Mouse (Mus musculus) kidney, embryonic 14.5 days (tissue): ENCODE measurements around the gene Nubp1. TPM values are rescaled to one million over a fixed set of nuclear protein-coding genes. Genes with fewer than 3 reads are reported as not detected.

Source experiments
- ATAC-seq: fragments of 200-750 bp; cut with Nextera tagmentation; 2 replicates; pipeline ENCODE4 v1.8.0; 2017; ENCODE audit warnings: moderate number of reproducible peaks, mild to moderate bottlenecking, moderate TSS enrichment, moderate library complexity; ENCODE audit not compliant: low FRiP score, low TSS enrichment
- H3K27ac ChIP-seq: fragments of 300-500 bp; sonication (generic); 2 replicates; pipeline ENCODE4 v1.5.1; 2014; ENCODE audit warnings: low read depth, mild to moderate bottlenecking, low read length, moderate library complexity, mixed read lengths
- H3K27me3 ChIP-seq: fragments of 300-500 bp; sonication (generic); 2 replicates; pipeline ENCODE4 v1.6.1; 2014; ENCODE audit warnings: mild to moderate bottlenecking, low read length; ENCODE audit not compliant: control insufficient read depth, insufficient read depth
- H3K36me3 ChIP-seq: fragments of 300-500 bp; sonication (generic); 2 replicates; pipeline ENCODE4 v1.6.1; 2014; ENCODE audit warnings: low read length, mixed read lengths; ENCODE audit not compliant: control insufficient read depth, insufficient read depth
- H3K4me1 ChIP-seq: fragments of 300-500 bp; sonication (generic); 2 replicates; pipeline ENCODE4 v1.6.1; 2014; ENCODE audit warnings: low read length, mixed read lengths; ENCODE audit not compliant: control insufficient read depth, insufficient read depth
- H3K4me2 ChIP-seq: fragments of 300-500 bp; sonication (generic); replicated peaks from 2 replicates; pipeline ENCODE4 v1.6.1; 2014; ENCODE audit warnings: low read depth, mild to moderate bottlenecking, low read length
- H3K4me3 ChIP-seq: fragments of 300-500 bp; sonication (generic); 2 replicates; pipeline ENCODE4 v1.5.1; 2014; ENCODE audit warnings: mild to moderate bottlenecking, low read length
- H3K9ac ChIP-seq: fragments of 300-500 bp; sonication (generic); 2 replicates; pipeline ENCODE4 v1.6.1; 2014; ENCODE audit warnings: low read depth, mild to moderate bottlenecking, low read length, moderate library complexity
- H3K9me3 ChIP-seq: fragments of 300-500 bp; sonication (generic); 2 replicates; pipeline ENCODE4 v1.6.1; 2016; ENCODE audit warnings: low read length; ENCODE audit not compliant: control insufficient read depth
- WGBS: fragments of 180-500 bp; shearing (Covaris S2); extraction: QIAGEN DNeasy Blood & Tissue Kit; methylation state at CpG from one replicate; pipeline ENCODE4 v1.1.7; 2014; 5-methylcytosine and 5-hydroxymethylcytosine counted together
- polyA plus RNA-seq: library from polyadenylated mRNA; unstranded; fragments of >200 nt; fragmentation: Nextera tagmentation; extraction: Ambion mirVana; gene quantifications from 2 replicates; pipeline ENCODE4 v1.2.1, GENCODE M21; 2014

The Nubp1 gene
- polyA plus RNA-seq, 1 experiment from 2014 or later, result 77.1 TPM

GRCm38 (mm10) chr16:10399160-10399559, 12.6 kb upstream of the Nubp1 start:
- Histone ChIP-seq H3K4me1 (peaks cover 5% of the 10 kb centered on the region; the same call in 1 of the 2 replicates), H3K9ac (no peak overlapping the region), H3K27me3 (no peaks in the 10 kb centered on the region; the same call in 1 of the 2 replicates), H3K9me3 (no peaks in the 10 kb centered on the region), H3K4me2 (no peak overlapping the region), H3K36me3 (no peaks in the 10 kb centered on the region), H3K27ac (no peak overlapping the region), H3K4me3 (no peak overlapping the region)
- 34% methylated on average over 7 of the region's 7 CpGs for WGBS
- ATAC-seq, result peak; percentile 72; the same call in 1 of the 2 replicates

- H3K4me1 ChIP-seq, result peaks cover 8% of the 10 kb centered on the region
- WGBS, result 79% methylated on average over 6 of the region's 6 CpGs
- H3K4me2 ChIP-seq, result no peak overlapping the region
- H3K9ac ChIP-seq, result no peak overlapping the region
- H3K9me3 ChIP-seq, result no peaks in the 10 kb centered on the region
- H3K4me3 ChIP-seq, result no peak overlapping the region
- H3K27me3 ChIP-seq, result no peaks in the 10 kb centered on the region
- H3K36me3 ChIP-seq, result peaks cover 65% of the 10 kb centered on the region
- no peak overlapping the region for H3K27ac ChIP-seq
- ATAC-seq, result no peak
These were observed 4.2 kb downstream of the Nubp1 start for GRCm38 (mm10) chr16:10415976-10416375.

GRCm38 (mm10) chr16:10416866-10417265, 5.1 kb downstream of the Nubp1 start:
- no peak for ATAC-seq
- Histone ChIP-seq H3K27me3 (no peaks in the 10 kb centered on the region), H3K36me3 (peaks cover 74% of the 10 kb centered on the region), H3K4me3 (no peak overlapping the region), H3K4me2 (no peak overlapping the region), H3K4me1 (peaks cover 8% of the 10 kb centered on the region), H3K27ac (no peak overlapping the region), H3K9ac (no peak overlapping the region), H3K9me3 (no peaks in the 10 kb centered on the region)
- 95% methylated on average over 4 of the region's 4 CpGs for WGBS

- no peaks in the 10 kb centered on the region for H3K9me3 ChIP-seq
- no peak overlapping the region for H3K4me2 ChIP-seq
- H3K4me1 ChIP-seq, result peaks cover 2% of the 10 kb centered on the region; the same call in 1 of the 2 replicates
- no peak overlapping the region for H3K9ac ChIP-seq
- no peak overlapping the region for H3K27ac ChIP-seq
- H3K4me3 ChIP-seq, result no peak overlapping the region
- H3K36me3 ChIP-seq, result peaks cover 83% of the 10 kb centered on the region
- 94% methylated on average over 9 of the region's 9 CpGs for WGBS
- no peak for ATAC-seq
- no peaks in the 10 kb centered on the region for H3K27me3 ChIP-seq
These were observed 6.0 kb downstream of the Nubp1 start for GRCm38 (mm10) chr16:10417723-10418259.

- H3K4me3 ChIP-seq, result no peak overlapping the region
- no peak for ATAC-seq
- H3K36me3 ChIP-seq, result peaks cover 87% of the 10 kb centered on the region
- no peak overlapping the region for H3K27ac ChIP-seq
- H3K9ac ChIP-seq, result no peak overlapping the region
- WGBS, result 96% methylated on average over 9 of the region's 9 CpGs
- no peak overlapping the region for H3K4me2 ChIP-seq
- H3K4me1 ChIP-seq, result no peaks in the 10 kb centered on the region
- H3K27me3 ChIP-seq, result no peaks in the 10 kb centered on the region
- H3K9me3 ChIP-seq, result no peaks in the 10 kb centered on the region
These were observed 8.8 kb downstream of the Nubp1 start for GRCm38 (mm10) chr16:10420447-10421054.

- no peak overlapping the region for H3K27ac ChIP-seq
- H3K4me2 ChIP-seq, result no peak overlapping the region
- H3K27me3 ChIP-seq, result no peaks in the 10 kb centered on the region
- no peak overlapping the region for H3K9ac ChIP-seq
- H3K9me3 ChIP-seq, result no peaks in the 10 kb centered on the region
- no peaks in the 10 kb centered on the region for H3K36me3 ChIP-seq
- no peaks in the 10 kb centered on the region for H3K4me1 ChIP-seq
- 83% methylated on average over 1 of the region's 1 CpGs for WGBS
- no peak for ATAC-seq
- H3K4me3 ChIP-seq, result no peak overlapping the region
These were observed 20.2 kb downstream of the Nubp1 start for GRCm38 (mm10) chr16:10431911-10432310.

GRCm38 (mm10) chr16:10432387-10432786, 20.6 kb downstream of the Nubp1 start:
- Histone ChIP-seq H3K4me1 (no peaks in the 10 kb centered on the region), H3K27ac (no peak overlapping the region), H3K4me3 (no peak overlapping the region), H3K4me2 (no peak overlapping the region), H3K9ac (no peak overlapping the region), H3K9me3 (no peaks in the 10 kb centered on the region), H3K27me3 (no peaks in the 10 kb centered on the region), H3K36me3 (no peaks in the 10 kb centered on the region)
- WGBS, result 78% methylated on average over 4 of the region's 4 CpGs
- no peak for ATAC-seq

GRCm38 (mm10) chr16:10433344-10433743, 21.6 kb downstream of the Nubp1 start:
- Histone ChIP-seq H3K27me3 (no peaks in the 10 kb centered on the region), H3K27ac (no peak overlapping the region), H3K4me3 (no peak overlapping the region), H3K4me2 (no peak overlapping the region), H3K9me3 (no peaks in the 10 kb centered on the region), H3K4me1 (no peaks in the 10 kb centered on the region), H3K36me3 (no peaks in the 10 kb centered on the region), H3K9ac (no peak overlapping the region)
- ATAC-seq, result no peak
- 89% methylated on average over 5 of the region's 5 CpGs for WGBS

GRCm38 (mm10) chr16:10436166-10436565, 24.4 kb downstream of the Nubp1 start:
- H3K9me3 ChIP-seq, result no peaks in the 10 kb centered on the region
- H3K4me2 ChIP-seq, result no peak overlapping the region
- no peak overlapping the region for H3K4me3 ChIP-seq
- no peaks in the 10 kb centered on the region for H3K4me1 ChIP-seq
- no peak overlapping the region for H3K27ac ChIP-seq
- ATAC-seq, result 0 out of 2 replicates have a peak, but pooled peaks have one; percentile 35
- WGBS, result 68% methylated on average over 6 of the region's 6 CpGs
- H3K36me3 ChIP-seq, result no peaks in the 10 kb centered on the region
- H3K27me3 ChIP-seq, result no peaks in the 10 kb centered on the region
- no peak overlapping the region for H3K9ac ChIP-seq
